Mouse (Mus musculus) heart, postnatal 0 days (tissue): ENCODE measurements at regions not wholly inside any gene's neighbourhood (a gene's known extent, or its start where the extent isn't known, plus 50 kb on each side); places are given as distances from the start of the nearest gene placed in this dataset.

Source experiments
- ATAC-seq: fragments of 200-750 bp; cut with Nextera tagmentation; 2 replicates; pipeline ENCODE4 v1.8.0; 2017; ENCODE audit warnings: low read depth, moderate number of reproducible peaks, moderate library complexity; ENCODE audit not compliant: insufficient read depth
- DNase-seq: peaks from one replicate; pipeline ENCODE4 v3.0.0-alpha.2; 2016; ENCODE audit warnings: low spot score
- H3K27ac ChIP-seq: fragments of 300-500 bp; sonication (generic); 2 replicates; pipeline ENCODE4 v1.5.1; 2014; ENCODE audit warnings: low read depth, mild to moderate bottlenecking
- H3K27me3 ChIP-seq: fragments of 300-500 bp; sonication (generic); 2 replicates; pipeline ENCODE4 v1.6.1; 2014; ENCODE audit warnings: low read length, mixed read lengths; ENCODE audit not compliant: control insufficient read depth, insufficient read depth
- H3K36me3 ChIP-seq: fragments of 300-500 bp; sonication (generic); replicated peaks from 2 replicates; pipeline ENCODE4 v1.6.1; 2014; ENCODE audit warnings: low read length, mixed read lengths; ENCODE audit not compliant: control insufficient read depth, insufficient read depth
- H3K4me1 ChIP-seq: fragments of 300-500 bp; sonication (generic); 2 replicates; pipeline ENCODE4 v1.6.1; 2014; ENCODE audit warnings: antibody characterized with exemption; ENCODE audit not compliant: control insufficient read depth, insufficient read depth
- H3K4me2 ChIP-seq: fragments of 300-500 bp; sonication (generic); 2 replicates; pipeline ENCODE4 v1.6.1; 2014; ENCODE audit warnings: low read depth, mild to moderate bottlenecking, low read length, moderate library complexity
- H3K4me3 ChIP-seq: fragments of 300-500 bp; sonication (generic); 2 replicates; pipeline ENCODE4 v1.5.1; 2014; ENCODE audit warnings: low read depth, low read length
- H3K9ac ChIP-seq: fragments of 300-500 bp; sonication (generic); replicated peaks from 2 replicates; pipeline ENCODE4 v1.6.1; 2014; ENCODE audit warnings: low read depth, low read length, mixed read lengths
- H3K9me3 ChIP-seq: fragments of 300-500 bp; sonication (generic); replicated peaks from 2 replicates; pipeline ENCODE4 v1.6.1; 2016; ENCODE audit warnings: low read length; ENCODE audit not compliant: control insufficient read depth
- CTCF ChIP-seq: IDR thresholded peaks from 2 replicates; pipeline ENCODE4 v1.5.1; 2016; ENCODE audit warnings: antibody characterized with exemption, control low read depth, low read depth
- EP300 ChIP-seq: IDR thresholded peaks from 2 replicates; pipeline ENCODE4 v1.6.1; 2016; ENCODE audit warnings: antibody characterized with exemption, low read depth
- WGBS: fragments of 180-500 bp; shearing (Covaris S2); extraction: QIAGEN DNeasy Blood & Tissue Kit; methylation state at CpG from one replicate; pipeline ENCODE4 v1.1.7; 2014; 5-methylcytosine and 5-hydroxymethylcytosine counted together

DNA sequence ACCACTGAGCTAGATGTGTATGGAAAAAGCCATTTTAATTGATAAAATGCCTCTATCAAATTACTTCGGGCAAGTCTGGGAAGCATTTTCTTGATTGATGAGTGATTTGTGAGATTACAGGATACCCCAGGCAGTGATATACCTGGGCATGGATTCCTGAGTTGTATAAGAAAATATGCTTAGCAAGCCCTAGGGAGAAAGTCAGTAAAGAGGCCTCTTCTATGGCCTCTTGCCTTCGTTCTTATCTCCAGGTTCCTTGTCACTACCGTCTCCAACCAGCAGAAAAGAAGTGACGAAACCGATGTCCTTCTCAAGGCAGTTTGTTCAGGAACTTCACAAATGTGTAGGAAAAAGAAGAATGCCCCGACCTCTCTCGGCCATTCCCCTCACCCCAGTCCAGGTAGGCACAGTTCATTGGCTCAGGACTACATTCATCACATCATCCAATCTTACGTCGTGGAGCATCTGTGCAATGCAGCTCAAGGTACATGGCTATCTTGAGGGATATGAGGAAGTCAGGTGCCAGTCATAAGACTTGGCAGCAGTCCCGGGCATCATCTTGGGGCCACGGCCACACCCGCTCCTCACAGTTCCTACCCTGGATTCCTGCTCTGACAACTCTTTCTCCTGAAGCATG is 310.2 kb downstream of the Cdh11 start:
- H3K4me2 ChIP-seq, result no peak overlapping the region
- H3K9ac ChIP-seq, result no peak overlapping the region
- no peak overlapping the region for H3K27ac ChIP-seq
- no peak for DNase-seq
- no peak for TF ChIP-seq EP300
- no peak for TF ChIP-seq CTCF
- no peak for ATAC-seq
- no peaks in the 10 kb centered on the region for H3K36me3 ChIP-seq
- WGBS, result 76% methylated on average over 12 of the region's 12 CpGs
- no peaks in the 10 kb centered on the region for H3K4me1 ChIP-seq
- H3K4me3 ChIP-seq, result no peak overlapping the region
- H3K27me3 ChIP-seq, result no peaks in the 10 kb centered on the region
- H3K9me3 ChIP-seq, result no peaks in the 10 kb centered on the region

DNA sequence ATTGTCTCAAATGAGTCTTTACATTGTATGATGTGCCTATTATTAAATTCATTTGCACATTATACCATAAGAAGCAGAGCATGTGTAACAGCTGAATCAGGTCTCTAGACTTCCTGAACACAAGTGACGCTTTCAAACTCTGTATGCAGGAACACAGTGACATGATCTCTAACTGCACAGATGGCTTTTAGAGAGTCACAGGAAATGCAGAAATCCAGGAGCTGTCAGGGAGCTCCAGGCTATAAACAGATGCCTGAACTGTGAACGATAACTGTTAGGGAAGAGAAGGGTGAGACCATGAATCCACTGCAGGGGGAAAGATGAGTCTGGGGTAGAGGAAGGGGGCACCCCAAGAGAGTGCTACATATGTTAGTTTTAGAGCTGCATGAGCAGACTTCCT is 311.2 kb downstream of the Cdh11 start:
- H3K36me3 ChIP-seq, result no peaks in the 10 kb centered on the region
- TF ChIP-seq CTCF (no peak), EP300 (no peak)
- WGBS, result 58% methylated on average over 2 of the region's 2 CpGs
- no peak overlapping the region for H3K27ac ChIP-seq
- no peaks in the 10 kb centered on the region for H3K27me3 ChIP-seq
- H3K4me3 ChIP-seq, result no peak overlapping the region
- no peak overlapping the region for H3K4me2 ChIP-seq
- DNase-seq (no peak), ATAC-seq (no peak)
- no peaks in the 10 kb centered on the region for H3K9me3 ChIP-seq
- H3K9ac ChIP-seq, result no peak overlapping the region
- no peaks in the 10 kb centered on the region for H3K4me1 ChIP-seq

DNA sequence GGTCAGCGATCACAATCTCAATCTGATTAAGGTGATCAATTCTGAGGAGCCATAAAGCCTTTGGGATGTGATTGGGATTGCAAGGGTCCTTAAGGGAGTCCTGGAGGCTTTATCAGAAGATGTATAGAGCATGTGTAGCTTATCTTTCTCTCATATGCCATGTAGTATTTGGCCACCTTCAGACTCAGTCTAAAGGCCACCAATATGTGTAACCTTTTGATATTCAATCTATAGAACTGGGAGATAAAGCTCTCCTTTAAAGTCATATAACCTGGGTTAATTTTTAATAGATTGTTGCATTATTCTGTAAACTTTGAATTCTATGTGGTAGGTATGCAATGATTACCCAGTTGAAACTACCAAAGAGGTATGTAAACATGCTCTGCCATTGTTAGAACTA is 314.1 kb downstream of the Cdh11 start:
- DNase-seq (no peak), ATAC-seq (no peak)
- H3K9ac ChIP-seq, result no peak overlapping the region
- H3K4me3 ChIP-seq, result no peak overlapping the region
- H3K36me3 ChIP-seq, result no peaks in the 10 kb centered on the region
- no peaks in the 10 kb centered on the region for H3K9me3 ChIP-seq
- TF ChIP-seq CTCF (no peak), EP300 (no peak)
- no peaks in the 10 kb centered on the region for H3K4me1 ChIP-seq
- no peak overlapping the region for H3K27ac ChIP-seq
- H3K27me3 ChIP-seq, result no peaks in the 10 kb centered on the region
- H3K4me2 ChIP-seq, result no peak overlapping the region
- 83% methylated on average over 1 of the region's 1 CpGs for WGBS

DNA sequence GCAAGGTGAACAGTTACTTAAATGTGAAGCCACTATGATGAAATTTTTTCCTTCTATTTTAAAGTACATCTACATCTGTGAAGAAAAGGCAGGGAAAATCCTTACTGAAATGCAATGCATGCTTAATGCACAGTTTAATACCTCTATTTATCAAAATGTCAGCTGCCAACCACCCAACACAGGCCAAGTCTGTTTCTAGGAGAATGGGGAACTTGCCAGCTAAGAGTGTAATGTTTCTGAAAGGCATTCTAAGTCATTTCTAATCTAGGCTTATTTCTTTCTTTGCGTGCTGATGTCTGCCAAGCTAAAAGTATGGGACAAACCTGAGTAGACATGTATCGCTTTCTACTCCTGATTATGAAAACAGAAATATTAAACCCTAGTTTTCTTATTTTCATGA is 322.8 kb downstream of the Cdh11 start:
- H3K36me3 ChIP-seq, result no peaks in the 10 kb centered on the region
- ATAC-seq, result no peak
- no peak for DNase-seq
- H3K4me2 ChIP-seq, result no peak overlapping the region
- no peak for TF ChIP-seq EP300
- TF ChIP-seq CTCF, result no peak
- no peaks in the 10 kb centered on the region for H3K27me3 ChIP-seq
- no peak overlapping the region for H3K27ac ChIP-seq
- WGBS, result 78% methylated on average over 2 of the region's 2 CpGs
- no peaks in the 10 kb centered on the region for H3K4me1 ChIP-seq
- H3K9ac ChIP-seq, result no peak overlapping the region
- H3K9me3 ChIP-seq, result no peaks in the 10 kb centered on the region
- H3K4me3 ChIP-seq, result no peak overlapping the region

DNA sequence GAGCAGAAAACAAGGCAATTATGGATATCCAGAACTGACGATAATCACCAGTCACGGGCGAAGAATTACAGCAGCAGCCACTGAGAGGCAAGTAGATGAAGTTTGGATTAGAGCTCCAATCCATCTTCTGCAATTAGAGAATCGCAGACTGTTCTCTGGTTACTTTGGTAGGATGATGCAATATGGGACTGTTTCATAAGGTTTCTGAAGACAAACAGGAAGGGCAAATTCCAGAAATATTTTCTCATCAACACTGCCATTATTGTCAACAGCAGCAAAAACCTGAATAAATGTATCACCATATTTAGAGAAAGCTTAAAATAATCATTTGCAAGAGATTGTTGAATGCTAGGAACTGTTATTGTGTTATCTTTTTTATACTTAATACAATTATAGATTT is 342.4 kb downstream of the Cdh11 start:
- H3K27me3 ChIP-seq, result no peaks in the 10 kb centered on the region
- no peak overlapping the region for H3K27ac ChIP-seq
- no peaks in the 10 kb centered on the region for H3K9me3 ChIP-seq
- no peaks in the 10 kb centered on the region for H3K36me3 ChIP-seq
- H3K4me1 ChIP-seq, result no peaks in the 10 kb centered on the region
- H3K4me2 ChIP-seq, result no peak overlapping the region
- no peak for DNase-seq
- ATAC-seq, result no peak
- WGBS, result 76% methylated on average over 4 of the region's 4 CpGs
- no peak for TF ChIP-seq EP300
- no peak for TF ChIP-seq CTCF
- H3K9ac ChIP-seq, result no peak overlapping the region
- H3K4me3 ChIP-seq, result no peak overlapping the region

DNA sequence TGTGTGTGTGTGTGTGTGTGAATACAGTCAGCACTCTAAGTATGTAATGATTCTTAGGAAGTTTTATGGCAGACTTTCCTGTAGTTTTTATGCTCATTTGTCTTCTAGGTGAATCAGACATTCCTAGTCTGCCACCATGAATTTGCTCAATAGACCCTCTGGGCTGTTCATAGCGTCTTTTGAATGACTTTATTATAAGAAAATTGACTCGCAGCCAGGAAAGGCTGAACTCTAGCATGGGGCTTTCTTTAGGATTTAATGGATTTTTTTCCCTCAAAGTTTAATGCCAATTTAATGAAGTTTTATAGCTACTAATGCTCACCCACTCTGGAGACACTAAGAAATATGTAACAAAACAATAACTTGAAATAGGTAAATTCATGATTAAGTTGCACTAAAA is 363.6 kb downstream of the Cdh11 start:
- Histone ChIP-seq H3K36me3 (no peaks in the 10 kb centered on the region), H3K9ac (no peak overlapping the region), H3K9me3 (no peaks in the 10 kb centered on the region), H3K27me3 (no peaks in the 10 kb centered on the region), H3K4me2 (no peak overlapping the region), H3K4me3 (no peak overlapping the region), H3K4me1 (no peaks in the 10 kb centered on the region), H3K27ac (no peak overlapping the region)
- 61% methylated on average over 2 of the region's 2 CpGs for WGBS
- ATAC-seq (no peak), DNase-seq (no peak)
- TF ChIP-seq CTCF (no peak), EP300 (no peak)
